In genomic region chr2:24475420-24475819, GRCm38 (mm10) we compare ENCODE assay signal across 10 mouse cellular contexts. TPM values are rescaled to one million over a fixed set of nuclear protein-coding genes. Genes with fewer than 3 reads are reported as not detected.
DNase-seq lines count a peak whose midpoint lies in the region; ATAC-seq and TF ChIP-seq lines count a peak whose summit lies in the region.
"Had no signal": no experiment of that assay in that cellular context is flagged by ENCODE, and none has a peak within 500 bp of the region (broad histone marks: within the 10 kb centered on the region; RNA-seq: fewer than 3 reads in every experiment).

Gene Pax8 (minus strand): TSS chr2:24475599.

- intact Hi-C loops in heart, adult 2 months (cut with DNase I) = no loop called here
- intact Hi-C loops in left cerebral cortex, postnatal 25 days (cut with DNase I) = no loop called here

- TF ChIP-seq POLR2A in heart, adult 2 months (IDR thresholded peaks at IDR 0.05; ENCODE audit: insufficient read depth, low read depth, low read length) = no peak

- H3K4me2 ChIP-seq in heart, embryonic 13.5 days = peak within 1 kb of the TSS; percentile 61
- peak within 1 kb of the TSS; percentile 61 for H3K4me2 ChIP-seq in midbrain, postnatal 0 days (ENCODE audit: low read depth, low read length, poor library complexity, severe bottlenecking)

- H3K9me3 ChIP-seq in heart, embryonic 13.5 days = no peaks in the 10 kb centered on the region
- no peaks in the 10 kb centered on the region for H3K9me3 ChIP-seq in embryonic facial prominence, embryonic 10.5 days
- H3K9me3 ChIP-seq in midbrain, postnatal 0 days (ENCODE audit: low read length) = no peaks in the 10 kb centered on the region

- H3K9ac ChIP-seq in heart, embryonic 13.5 days = no peak within 1 kb of the TSS
- H3K9ac ChIP-seq in heart, adult 2 months (ENCODE audit: low read depth, low read length) = no peak within 1 kb of the TSS
- no peak within 1 kb of the TSS for H3K9ac ChIP-seq in midbrain, postnatal 0 days (replicated peaks; ENCODE audit: low read length, poor library complexity, severe bottlenecking)

- H3K79me2 ChIP-seq in heart, adult 2 months (replicated peaks; ENCODE audit: control insufficient read depth, insufficient read depth, low read length) = no peaks in the 10 kb centered on the region

- whole genome bisulfite sequencing in heart, embryonic 13.5 days = 23% methylated on average over 9 of the region's 9 CpGs
- WGBS in heart, adult 2 months = 59% methylated on average over 9 of the region's 9 CpGs
- 9% methylated on average over 9 of the region's 9 CpGs for WGBS in embryonic facial prominence, embryonic 10.5 days
- WGBS in midbrain, postnatal 0 days = 39% methylated on average over 9 of the region's 9 CpGs

- TF ChIP-seq EP300 in heart, adult 2 months (IDR thresholded peaks at IDR 0.05; ENCODE audit: insufficient read depth, low read depth, low read length) = no peak

- H3K4me3 ChIP-seq in heart, embryonic 13.5 days = peak within 1 kb of the TSS; percentile 42; the same call in 1 of the 2 replicates
- no peak within 1 kb of the TSS for H3K4me3 ChIP-seq in heart, adult 2 months
- peak within 1 kb of the TSS; percentile 50 for H3K4me3 ChIP-seq in embryonic facial prominence, embryonic 10.5 days
- peak within 1 kb of the TSS; percentile 35 for H3K4me3 ChIP-seq in midbrain, postnatal 0 days (ENCODE audit: low read depth, low read length)
- H3K4me3 ChIP-seq: left cerebral cortex, adult 2 months had no signal

- peaks cover 95% of the 10 kb centered on the region for H3K27me3 ChIP-seq in heart, embryonic 13.5 days (replicated peaks)
- peaks cover 19% of the 10 kb centered on the region for H3K27me3 ChIP-seq in heart, adult 2 months (ENCODE audit: control insufficient read depth, insufficient read depth, low read length)
- H3K27me3 ChIP-seq in embryonic facial prominence, embryonic 10.5 days (replicated peaks; ENCODE audit: low read depth, poor library complexity, severe bottlenecking) = peaks cover 92% of the 10 kb centered on the region
- H3K27me3 ChIP-seq in midbrain, postnatal 0 days (ENCODE audit: insufficient read depth, low read length) = peaks cover 29% of the 10 kb centered on the region

- no peak for DNase-seq in heart, adult 2 months
- peak; percentile 18 for DNase-seq in embryonic facial prominence, embryonic 10.5 days (ENCODE audit: low spot score)
- DNase-seq in kidney, adult 9 months = peak; percentile 95
- DNase-seq in midbrain, postnatal 0 days (ENCODE audit: low spot score) = peak; percentile 37
- no peak for DNase-seq in left cerebral cortex, postnatal 25 days (ENCODE audit: low spot score in 2 of 2)
- DNase-seq in spleen, adult 12 weeks (ENCODE audit: low spot score) = no peak
- no peak for DNase-seq in left cerebral cortex, adult 18-20 months (ENCODE audit: low spot score in 2 of 2)

- TF ChIP-seq CTCF in heart, adult 2 months (IDR thresholded peaks at IDR 0.05) = no peak
- no peak for TF ChIP-seq CTCF in midbrain, postnatal 0 days (IDR thresholded peaks at IDR 0.05)

- peaks cover 9% of the 10 kb centered on the region for H3K4me1 ChIP-seq in heart, embryonic 13.5 days
- H3K4me1 ChIP-seq in heart, adult 2 months (ENCODE audit: control insufficient read depth, insufficient read depth, low read length) = no peaks in the 10 kb centered on the region
- H3K4me1 ChIP-seq in embryonic facial prominence, embryonic 10.5 days = peaks cover 21% of the 10 kb centered on the region
- peaks cover 9% of the 10 kb centered on the region; the same call in 1 of the 2 replicates for H3K4me1 ChIP-seq in midbrain, postnatal 0 days (ENCODE audit: insufficient read depth, low read length)

- H3K36me3 ChIP-seq in heart, embryonic 13.5 days = no peaks in the 10 kb centered on the region
- H3K36me3 ChIP-seq in heart, adult 2 months (ENCODE audit: control insufficient read depth, insufficient read depth, low read length) = no peaks in the 10 kb centered on the region
- no peaks in the 10 kb centered on the region for H3K36me3 ChIP-seq in embryonic facial prominence, embryonic 10.5 days (replicated peaks)
- H3K36me3 ChIP-seq in midbrain, postnatal 0 days (ENCODE audit: insufficient read depth, low read length) = no peaks in the 10 kb centered on the region

- ATAC-seq in heart, embryonic 13.5 days (ENCODE audit: extremely low read depth, insufficient number of reproducible peaks, low FRiP score, low TSS enrichment) = no peak
- no peak for ATAC-seq in midbrain, postnatal 0 days (ENCODE audit: low FRiP score)

- no peak within 1 kb of the TSS for H3K27ac ChIP-seq in heart, embryonic 13.5 days (replicated peaks)
- H3K27ac ChIP-seq in heart, adult 2 months = no peak within 1 kb of the TSS
- no peak within 1 kb of the TSS for H3K27ac ChIP-seq in embryonic facial prominence, embryonic 10.5 days (replicated peaks)
- H3K27ac ChIP-seq in midbrain, postnatal 0 days (ENCODE audit: low read depth, low read length) = no peak within 1 kb of the TSS
- H3K27ac ChIP-seq: left cerebral cortex, adult 2 months; macrophage had no signal

RNA-seq across cellular contexts. Expression of gene Pax8, which starts in this region (rescaled TPM):
- 0.23 TPM in 1 of 2 replicates, not detected in the other for polyA plus RNA-seq in heart, embryonic 13.5 days (2015; fragmentation: Nextera tagmentation; extraction: Ambion mirVana)
- total RNA-seq in heart, adult 2 months (2021) = not detected
- not detected in 2 replicates for polyA plus RNA-seq in heart, adult 2 months (2012; rRNA removed)
- polyA plus RNA-seq in embryonic facial prominence, embryonic 10.5 days (2016; fragmentation: Nextera tagmentation; extraction: Ambion mirVana) = 1.1 and 3.0 TPM in 2 replicates
- 6.4 and 13.3 TPM in 2 replicates for total RNA-seq in midbrain, postnatal 0 days (2014; rRNA removed)
- 2.7 and 4.0 TPM in 2 replicates for polyA plus RNA-seq in midbrain, postnatal 0 days (2015; fragmentation: Nextera tagmentation; extraction: Ambion mirVana)
- total RNA-seq in left cerebral cortex, postnatal 25 days (2021) = not detected
- total RNA-seq in left cerebral cortex, adult 18-20 months (2021) = not detected
- total RNA-seq: left cerebral cortex, adult 2 months had no signal
- polyA plus RNA-seq: macrophage had no signal

Comparison
In these comparisons a context has a peak if more than half of its experiments do, and no peak if none do; other contexts are left out.
1. DNase-seq: peak in embryonic facial prominence, embryonic 10.5 days (single experiment), kidney, adult 9 months (single experiment) and midbrain, postnatal 0 days (single experiment); none in heart, adult 2 months (0 of 2), left cerebral cortex, postnatal 25 days (0 of 2), spleen, adult 12 weeks (single experiment) and left cerebral cortex, adult 18-20 months (0 of 2).